Mouse (Mus musculus): ENCODE measurements at regions not wholly inside any gene's neighbourhood (a gene's known extent, or its start where the extent isn't known, plus 50 kb on each side); places are given as distances from the start of the nearest gene placed in this dataset.

- no peak for DNase-seq
These were observed 233.1 kb downstream of the Ube2cbp start for GRCm38 (mm10) chr9:86231692-86232091.

GRCm38 (mm10) chr9:86232174-86232573, 232.6 kb downstream of the Ube2cbp start:
- DNase-seq: no peak

- DNase-seq: no peak
These were observed 231.0 kb downstream of the Ube2cbp start for GRCm38 (mm10) chr9:86233775-86234174.

- DNase-seq: no peak
These were observed 226.1 kb downstream of the Ube2cbp start for GRCm38 (mm10) chr9:86238691-86239090.

GRCm38 (mm10) chr9:86240287-86240686, 224.5 kb downstream of the Ube2cbp start:
- DNase-seq: no peak

- DNase-seq: no peak
These were observed 223.9 kb downstream of the Ube2cbp start for GRCm38 (mm10) chr9:86240896-86241295.

- no peak for DNase-seq
These were observed 214.6 kb downstream of the Ube2cbp start for GRCm38 (mm10) chr9:86250197-86250596.

GRCm38 (mm10) chr9:86251331-86251730, 213.4 kb downstream of the Ube2cbp start:
- DNase-seq: no peak
